Mouse (Mus musculus) megakaryocyte, embryonic 14.5 days (primary cell): ENCODE measurements around the gene Gm44511. TPM values are rescaled to one million over a fixed set of nuclear protein-coding genes. Genes with fewer than 3 reads are reported as not detected.
A peak's percentile ranks its signal among the peaks of the same experiment; 100 is the strongest.
"Not testable (repeated sequence)": the region's sequence is repeated elsewhere in the genome, so short reads cannot be mapped to it uniquely, and the experiment has no call there.

ENCODE experiments used
- H3K27me3 ChIP-seq: replicated peaks from 2 replicates; pipeline ENCODE3; 2012; ENCODE audit warnings: inconsistent platforms
- H3K36me3 ChIP-seq: replicated peaks from 2 replicates; pipeline ENCODE3; 2012; ENCODE audit warnings: low read length, inconsistent platforms, mixed read lengths
- H3K4me1 ChIP-seq: 2 replicates; pipeline ENCODE4 v1.6.1; 2012; ENCODE audit warnings: inconsistent platforms
- H3K4me3 ChIP-seq: replicated peaks from 2 replicates; pipeline ENCODE3; 2012; ENCODE audit warnings: moderate library complexity, mild to moderate bottlenecking, inconsistent platforms
- H3K9me3 ChIP-seq: 2 replicates; pipeline ENCODE4 v1.6.1; 2012; ENCODE audit warnings: inconsistent platforms
- FLI1 ChIP-seq: IDR thresholded peaks from 2 replicates; pipeline ENCODE4 v1.6.1; 2012; ENCODE audit warnings: low read length, inconsistent platforms, mixed read lengths
- GATA1 ChIP-seq: IDR thresholded peaks from 3 replicates; pipeline ENCODE4 v1.6.1; 2012; ENCODE audit warnings: mixed read lengths, low read length, inconsistent platforms, borderline replicate concordance
- polyA plus RNA-seq: library from polyadenylated mRNA; stranded (reverse); fragments of >175 nt; gene quantifications from 2 replicates; pipeline ENCODE4 v1.2.3, GENCODE M21; 2012; ENCODE audit warnings: low replicate concordance; ENCODE audit not compliant: insufficient read depth

Gene Gm44511
- polyA plus RNA-seq, 1 experiment = not detected

DNA sequence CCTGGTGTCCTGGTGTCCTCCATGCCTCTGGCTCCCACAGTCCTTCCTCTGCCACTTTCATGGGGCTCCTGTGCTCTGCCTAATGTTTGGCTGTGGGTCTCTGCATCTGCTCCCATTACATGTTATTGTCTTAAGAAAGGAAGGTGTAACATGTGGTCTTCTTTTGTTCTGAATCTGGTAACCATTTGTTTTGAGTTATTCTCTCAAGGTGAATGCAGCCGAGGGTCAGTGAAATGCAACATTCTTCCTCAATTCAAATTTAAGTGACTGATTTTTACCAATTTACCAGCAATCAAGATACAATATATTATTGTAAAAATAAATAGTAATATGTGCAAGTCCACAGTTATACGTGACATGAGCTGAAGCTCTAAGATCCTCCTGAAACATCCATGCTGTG is 37.0 kb downstream of the Gm44511 start, which contains the start of gene Klrb1c:
TSS of gene Klrb1c (minus strand) at position 101 of the 400 bp plus-strand sequence.
- Histone ChIP-seq H3K4me1 (peaks cover 34% of the 10 kb centered on the region), H3K9me3 (no peaks in the 10 kb centered on the region), H3K27me3 (no peaks in the 10 kb centered on the region), H3K36me3 (no peaks in the 10 kb centered on the region), H3K4me3 (no peak within 1 kb of the TSS)
- no peak for TF ChIP-seq FLI1
- TF ChIP-seq GATA1 = no peak

DNA sequence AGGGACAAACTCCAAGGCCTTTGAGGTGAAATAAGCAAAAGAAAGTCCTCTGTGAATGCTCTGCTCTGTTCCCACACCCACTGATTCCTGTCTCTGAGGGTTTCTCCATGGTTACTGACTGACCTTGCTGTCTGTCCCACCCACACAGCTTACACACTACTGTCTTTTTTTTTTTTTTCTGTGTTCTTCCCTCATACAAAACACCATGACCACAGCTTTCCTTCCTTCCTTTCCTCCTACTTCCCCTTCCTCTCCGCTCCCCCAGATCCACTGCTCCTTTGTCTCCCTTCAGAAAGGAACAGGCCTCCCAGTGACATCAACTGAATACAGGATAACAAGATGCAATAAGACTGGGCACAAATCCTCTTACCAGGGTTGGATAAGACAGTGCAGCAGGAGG is 37.6 kb downstream of the Gm44511 start:
- Histone ChIP-seq H3K4me1 (peaks cover 30% of the 10 kb centered on the region), H3K27me3 (no peaks in the 10 kb centered on the region), H3K36me3 (no peaks in the 10 kb centered on the region), H3K9me3 (no peaks in the 10 kb centered on the region), H3K4me3 (no peak overlapping the region)
- TF ChIP-seq FLI1 (no peak), GATA1 (no peak)

DNA sequence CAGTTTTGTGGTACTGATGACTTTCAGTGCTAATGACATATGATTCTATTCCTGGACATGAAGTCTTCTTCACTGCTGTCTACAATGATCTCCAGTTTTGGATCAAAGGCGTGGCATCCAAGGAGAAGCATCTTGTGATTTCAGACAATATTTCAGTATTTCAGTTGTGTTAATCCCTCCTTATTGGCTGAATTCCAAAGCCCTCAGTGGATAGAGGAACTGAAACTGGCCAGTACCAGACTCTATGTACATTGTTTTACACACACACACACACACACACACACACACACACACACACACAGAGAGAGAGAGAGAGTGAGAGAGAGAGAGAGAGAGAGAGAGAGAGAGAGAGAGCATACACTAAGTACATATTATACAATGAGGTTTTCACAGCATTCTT is 39.7 kb downstream of the Gm44511 start:
- not testable (repeated sequence) for H3K36me3 ChIP-seq, H3K4me3 ChIP-seq, H3K9me3 ChIP-seq, H3K27me3 ChIP-seq
- H3K4me1 ChIP-seq = peaks cover 22% of the 10 kb centered on the region

DNA sequence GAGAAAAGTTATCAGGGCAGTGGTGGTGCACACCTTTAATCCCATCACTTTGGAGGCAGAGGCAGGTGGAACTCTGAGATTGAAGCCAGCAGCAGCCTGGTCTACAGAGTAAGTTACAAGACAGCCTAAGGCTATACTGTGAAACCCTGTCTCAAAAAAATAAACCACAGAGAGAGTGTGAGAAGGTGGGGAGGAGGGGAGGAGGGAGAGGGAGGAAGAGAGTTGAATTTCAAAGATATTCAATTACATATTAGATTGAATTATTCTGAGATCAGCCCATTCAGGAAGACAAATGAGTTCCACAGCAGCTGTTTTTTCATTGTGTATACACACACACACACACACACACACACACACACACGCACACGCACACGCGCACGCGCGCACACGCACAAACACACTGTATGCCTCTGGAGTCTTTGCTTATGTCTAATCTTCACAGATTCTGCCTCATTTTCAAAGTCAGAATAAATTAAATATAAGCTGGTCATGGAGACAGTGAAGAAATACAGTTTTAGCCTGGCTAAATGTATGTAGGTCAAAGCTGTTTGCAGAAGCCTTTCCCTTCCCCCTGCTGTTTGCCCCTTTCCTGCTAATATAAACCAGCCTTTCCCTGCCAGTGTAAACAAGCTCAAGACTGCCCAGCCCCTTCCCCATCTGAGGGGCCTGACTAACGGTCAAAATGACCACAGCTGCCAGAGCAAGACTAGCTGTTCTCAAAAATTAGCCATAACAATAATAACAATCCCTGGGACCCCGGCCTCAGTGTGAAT is 56.4 kb downstream of the Gm44511 start:
- H3K27me3 ChIP-seq = no peaks in the 10 kb centered on the region
- no peaks in the 10 kb centered on the region for H3K36me3 ChIP-seq
- H3K4me1 ChIP-seq = peaks cover 19% of the 10 kb centered on the region
- H3K4me3 ChIP-seq = no peak overlapping the region
- TF ChIP-seq FLI1 (no peak), GATA1 (no peak)
- peaks cover 20% of the 10 kb centered on the region for H3K9me3 ChIP-seq

DNA sequence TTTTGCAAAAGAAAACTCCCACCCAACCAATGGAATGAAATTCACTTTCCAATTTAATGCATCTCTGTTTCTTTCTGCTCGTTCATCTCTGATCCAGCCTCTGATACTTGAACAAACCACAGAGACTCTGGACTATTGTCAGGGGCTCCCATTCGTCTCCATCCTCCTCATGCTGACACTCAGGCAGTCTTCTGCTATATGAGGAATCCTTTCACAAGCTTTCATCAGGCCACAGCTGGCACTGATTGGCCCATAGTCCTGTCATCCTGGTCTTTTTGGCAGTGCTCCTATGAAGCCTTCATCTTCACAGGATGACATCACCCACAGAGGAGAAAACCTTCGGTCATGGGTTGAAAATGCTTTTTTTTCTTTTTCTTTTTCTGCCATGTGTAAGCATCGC is 58.1 kb downstream of the Gm44511 start:
- Histone ChIP-seq H3K36me3 (no peaks in the 10 kb centered on the region), H3K4me1 (peaks cover 30% of the 10 kb centered on the region), H3K27me3 (no peaks in the 10 kb centered on the region), H3K4me3 (no peak overlapping the region), H3K9me3 (peaks cover 4% of the 10 kb centered on the region)
- TF ChIP-seq GATA1 (no peak), FLI1 (no peak)

DNA sequence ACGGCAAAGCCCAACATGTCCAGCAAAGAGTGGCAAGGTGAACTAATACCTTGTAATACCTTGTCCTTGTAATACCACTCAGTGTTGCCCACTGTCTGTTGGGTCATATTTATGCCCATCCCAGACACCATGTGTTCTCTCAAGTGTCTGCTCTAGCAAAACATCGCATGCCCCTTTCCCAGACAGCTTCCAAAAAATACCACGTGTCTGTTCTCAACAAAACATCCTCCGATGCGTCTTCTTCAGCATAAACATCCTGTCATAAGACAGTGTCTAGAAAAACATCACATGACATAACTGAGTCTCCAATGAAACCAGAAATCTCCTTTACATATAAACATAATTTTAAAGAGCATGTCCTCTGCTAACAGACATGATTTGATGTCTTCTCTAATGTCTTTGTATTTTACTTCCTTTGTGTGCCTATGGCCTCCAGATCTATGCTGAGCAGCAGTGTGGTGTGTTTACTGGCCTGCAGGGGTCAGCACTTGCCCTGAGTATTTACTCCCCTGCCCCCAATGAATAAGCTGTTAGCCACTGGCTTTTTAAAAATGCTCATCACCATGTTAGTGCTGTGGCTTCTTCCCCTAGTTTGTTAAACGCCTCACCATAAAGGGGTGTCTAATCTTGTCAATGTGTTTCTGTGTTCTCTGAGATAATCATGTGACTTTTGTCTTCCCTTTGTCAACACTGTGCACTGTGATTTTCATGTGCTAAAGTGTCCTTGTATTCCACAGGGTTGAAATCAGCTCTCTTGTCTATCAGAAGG is 59.4 kb downstream of the Gm44511 start:
- H3K36me3 ChIP-seq, H3K9me3 ChIP-seq, H3K27me3 ChIP-seq: not testable (repeated sequence)
- Histone ChIP-seq H3K4me1 (peaks cover 32% of the 10 kb centered on the region), H3K4me3 (peak overlapping the region; percentile 46)

DNA sequence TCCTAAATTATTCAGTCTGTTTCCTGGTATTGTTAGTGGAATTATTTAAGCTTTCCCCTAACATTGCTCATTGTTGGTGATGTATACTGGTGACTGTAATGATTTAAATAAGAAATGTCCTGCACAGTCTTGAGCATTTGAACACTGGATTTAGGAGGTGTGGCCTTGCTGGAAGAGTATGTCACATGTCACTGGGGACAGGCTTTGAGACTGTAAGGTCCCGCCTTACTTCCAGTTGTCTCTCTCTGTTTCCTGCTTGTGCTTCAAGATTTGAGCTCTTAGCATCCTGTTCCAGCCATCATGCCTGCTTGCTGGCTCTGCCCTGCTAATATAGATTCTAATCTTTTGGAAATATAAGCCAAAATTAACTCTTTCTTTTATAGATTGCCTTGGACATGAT is 60.9 kb downstream of the Gm44511 start:
- no peaks in the 10 kb centered on the region for H3K9me3 ChIP-seq
- H3K4me1 ChIP-seq = peaks cover 37% of the 10 kb centered on the region
- no peaks in the 10 kb centered on the region for H3K36me3 ChIP-seq
- no peak overlapping the region for H3K4me3 ChIP-seq
- no peaks in the 10 kb centered on the region for H3K27me3 ChIP-seq
- TF ChIP-seq FLI1 = no peak
- TF ChIP-seq GATA1 = no peak

DNA sequence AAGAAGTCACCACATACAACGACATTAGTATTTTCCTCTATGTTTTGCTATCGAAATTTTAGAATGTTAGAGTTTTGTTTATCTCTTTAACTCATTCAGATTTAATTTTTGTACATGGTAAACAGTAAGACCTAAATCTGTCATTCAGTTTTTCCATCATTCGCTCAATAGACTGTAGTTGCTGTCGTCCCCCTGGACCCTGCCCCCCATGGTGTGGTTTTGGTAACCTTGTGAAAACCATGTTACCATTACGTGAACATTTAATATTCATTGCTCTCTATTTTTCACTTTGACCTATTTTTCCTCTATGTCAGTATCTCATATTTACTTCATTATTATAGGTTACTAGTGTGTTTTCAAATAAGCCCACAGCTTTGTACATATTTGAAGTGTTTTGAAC is 61.5 kb downstream of the Gm44511 start:
- TF ChIP-seq GATA1 = no peak
- TF ChIP-seq FLI1 = no peak
- Histone ChIP-seq H3K9me3 (no peaks in the 10 kb centered on the region), H3K36me3 (no peaks in the 10 kb centered on the region), H3K4me1 (peaks cover 37% of the 10 kb centered on the region), H3K4me3 (peak overlapping the region; percentile 94), H3K27me3 (no peaks in the 10 kb centered on the region)

DNA sequence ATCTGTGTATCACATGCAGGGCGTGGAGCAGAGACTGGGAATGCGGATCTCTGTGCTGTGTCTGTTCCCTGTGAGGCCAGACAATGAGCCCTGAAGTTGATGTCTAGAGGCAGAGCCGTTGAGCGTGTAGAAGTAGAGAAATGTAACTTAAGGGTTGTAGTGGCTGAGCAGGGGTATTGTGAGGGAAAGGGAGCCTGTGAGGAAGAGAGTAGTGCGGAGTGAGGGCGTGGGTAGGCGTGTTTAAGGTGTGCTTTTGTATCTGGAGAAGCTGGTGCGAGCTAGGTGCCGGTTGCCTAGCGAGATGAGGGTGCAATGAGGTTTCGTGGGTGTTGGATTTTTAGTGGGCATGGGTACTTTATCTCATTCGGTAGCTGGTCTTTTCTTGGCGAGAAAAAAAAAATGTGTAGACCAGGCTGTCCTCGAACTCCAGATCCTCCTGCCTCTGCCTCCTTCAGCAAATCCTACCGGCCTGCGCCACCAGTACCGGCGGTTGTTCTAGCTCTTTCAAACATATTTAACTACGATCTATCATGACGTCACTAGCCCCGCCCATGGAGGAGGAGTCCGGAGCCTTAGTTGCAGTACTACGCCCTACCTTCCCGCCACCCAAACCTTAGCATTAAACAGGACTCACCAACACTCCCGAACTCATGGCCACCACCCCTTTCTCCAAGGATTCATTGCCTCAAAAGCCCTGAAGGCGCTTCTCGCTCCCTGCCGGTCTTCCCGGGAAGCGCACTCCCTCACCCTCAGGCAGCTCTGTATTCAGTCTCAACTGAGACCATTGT is 62.2 kb downstream of the Gm44511 start:
- no peaks in the 10 kb centered on the region for H3K9me3 ChIP-seq
- peak overlapping the region; percentile 94 for H3K4me3 ChIP-seq
- TF ChIP-seq GATA1 (no peak), FLI1 (no peak)
- peaks cover 40% of the 10 kb centered on the region for H3K4me1 ChIP-seq
- H3K36me3 ChIP-seq = no peaks in the 10 kb centered on the region
- no peaks in the 10 kb centered on the region for H3K27me3 ChIP-seq

DNA sequence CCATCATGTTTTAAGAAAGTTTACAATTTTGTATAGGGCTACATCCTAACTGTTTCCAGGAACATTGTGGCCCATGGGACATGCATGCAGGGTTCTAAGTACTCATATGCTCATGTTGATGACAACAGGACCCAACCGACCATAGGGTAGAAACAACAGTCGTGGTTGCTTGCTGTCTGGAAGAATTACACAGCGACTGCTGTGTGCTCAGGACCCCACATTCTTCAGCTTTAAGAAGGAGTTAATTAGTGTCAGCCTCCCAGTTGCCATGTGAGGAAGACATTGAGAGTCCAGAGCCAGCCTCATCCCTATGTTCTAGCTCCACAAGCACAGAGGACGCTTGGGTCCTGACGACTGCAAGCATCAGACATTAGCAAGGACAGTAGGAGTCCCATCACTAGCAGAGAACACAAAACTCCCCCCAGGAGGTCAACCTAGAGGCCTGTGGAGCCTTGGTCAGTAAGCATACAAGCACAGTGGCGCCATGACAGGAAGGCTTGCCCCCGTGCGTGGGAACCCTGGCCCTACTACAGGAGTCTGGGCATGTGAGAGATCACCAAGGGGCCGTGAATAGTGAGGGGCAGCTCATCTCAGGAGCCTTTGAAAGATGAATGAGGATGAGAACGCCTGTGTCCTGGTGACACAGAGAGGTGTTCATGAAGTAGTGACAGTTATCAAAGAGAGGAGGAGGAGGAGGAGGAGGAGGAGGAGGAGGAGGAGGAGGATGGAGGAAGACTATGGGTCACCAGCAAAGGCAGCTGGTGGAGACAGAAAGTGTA is 63.0 kb downstream of the Gm44511 start:
- H3K9me3 ChIP-seq, H3K27me3 ChIP-seq, H3K36me3 ChIP-seq: not testable (repeated sequence)
- H3K4me1 ChIP-seq = peaks cover 40% of the 10 kb centered on the region
- peak overlapping the region; percentile 94 for H3K4me3 ChIP-seq
